Comparison of ENCODE assay signal across 18 mouse cellular contexts in genomic region chr11:97419540-97419900, GRCm38 (mm10). TPM values are rescaled to one million over a fixed set of nuclear protein-coding genes. Genes with fewer than 3 reads are reported as not detected.
DNase-seq lines count a peak whose midpoint lies in the region; ATAC-seq and TF ChIP-seq lines count a peak whose summit lies in the region.
"Had no signal": no experiment of that assay in that cellular context is flagged by ENCODE, and none has a peak within 500 bp of the region (broad histone marks: within the 10 kb centered on the region; RNA-seq: fewer than 3 reads in every experiment).

No protein-coding gene starts in this region.

- H3K4me3 ChIP-seq in heart, embryonic 10.5 days: no peak overlapping the region
- no peak overlapping the region for H3K4me3 ChIP-seq in heart, embryonic 11.5 days (ENCODE audit: low read depth, low read length)
- H3K4me3 ChIP-seq in liver, postnatal 0 days (ENCODE audit: low read depth, low read length): no peak overlapping the region
- H3K4me3 ChIP-seq in liver, embryonic 11.5 days (ENCODE audit: low read depth, low read length): no peak overlapping the region
- H3K4me3 ChIP-seq in stomach, embryonic 16.5 days (replicated peaks; ENCODE audit: low read length): no peak overlapping the region
- H3K4me3 ChIP-seq in midbrain, embryonic 14.5 days (replicated peaks; ENCODE audit: low read depth, low read length): no peak overlapping the region
- H3K4me3 ChIP-seq: embryonic facial prominence, embryonic 13.5 days had no signal

- H3K9ac ChIP-seq in heart, embryonic 11.5 days (ENCODE audit: low read depth, low read length): no peak overlapping the region; the same call in 1 of the 2 replicates
- no peak overlapping the region for H3K9ac ChIP-seq in liver, postnatal 0 days (replicated peaks)
- no peak overlapping the region for H3K9ac ChIP-seq in liver, embryonic 11.5 days (ENCODE audit: low read depth, low read length)
- H3K9ac ChIP-seq in stomach, embryonic 16.5 days (ENCODE audit: low read length): 0 out of 2 replicates have a peak overlapping the region, but pooled peaks have one; percentile 0
- no peak overlapping the region for H3K9ac ChIP-seq in midbrain, embryonic 14.5 days (replicated peaks; ENCODE audit: low read length)
- H3K9ac ChIP-seq: embryonic facial prominence, embryonic 13.5 days; lung, embryonic 14.5 days had no signal

- 0 out of 2 replicates have a peak overlapping the region, but pooled peaks have one; percentile 31 for H3K27ac ChIP-seq in heart, embryonic 10.5 days
- no peak overlapping the region for H3K27ac ChIP-seq in heart, embryonic 11.5 days (ENCODE audit: low read depth, low read length)
- no peak overlapping the region for H3K27ac ChIP-seq in liver, postnatal 0 days (ENCODE audit: low read depth)
- no peak overlapping the region; the same call in 1 of the 2 replicates for H3K27ac ChIP-seq in liver, embryonic 11.5 days (ENCODE audit: low read depth, low read length)
- H3K27ac ChIP-seq in stomach, embryonic 16.5 days (ENCODE audit: low read length): no peak overlapping the region
- H3K27ac ChIP-seq in midbrain, embryonic 14.5 days (replicated peaks; ENCODE audit: low read depth, low read length): no peak overlapping the region
- H3K27ac ChIP-seq: embryonic facial prominence, embryonic 13.5 days; macrophage had no signal

- no peak for TF ChIP-seq CTCF in liver, postnatal 0 days (IDR thresholded peaks at IDR 0.05; ENCODE audit: low read depth)

- H3K27me3 ChIP-seq in heart, embryonic 10.5 days (ENCODE audit: insufficient read depth, poor library complexity, severe bottlenecking): no peaks in the 10 kb centered on the region
- H3K27me3 ChIP-seq in heart, embryonic 11.5 days (ENCODE audit: control insufficient read depth, insufficient read depth, low read length): no peaks in the 10 kb centered on the region
- H3K27me3 ChIP-seq in liver, postnatal 0 days (ENCODE audit: insufficient read depth, low read length): no peaks in the 10 kb centered on the region
- no peaks in the 10 kb centered on the region for H3K27me3 ChIP-seq in liver, embryonic 11.5 days (replicated peaks; ENCODE audit: control insufficient read depth, insufficient read depth, low read length)
- no peaks in the 10 kb centered on the region for H3K27me3 ChIP-seq in stomach, embryonic 16.5 days (ENCODE audit: control insufficient read depth, insufficient read depth, low read length)
- H3K27me3 ChIP-seq in midbrain, embryonic 14.5 days (ENCODE audit: control insufficient read depth, insufficient read depth, low read length): peaks cover 5% of the 10 kb centered on the region; the same call in 1 of the 2 replicates
- H3K27me3 ChIP-seq: embryonic facial prominence, embryonic 13.5 days had no signal

- no peak for ATAC-seq in heart, embryonic 11.5 days (replicated peaks; ENCODE audit: insufficient number of reproducible peaks, low FRiP score, low TSS enrichment)
- ATAC-seq in liver, postnatal 0 days: no peak
- no peak for ATAC-seq in liver, embryonic 11.5 days (replicated peaks; ENCODE audit: low FRiP score)
- no peak for ATAC-seq in stomach, embryonic 16.5 days (ENCODE audit: insufficient read depth, low FRiP score)
- ATAC-seq in midbrain, embryonic 14.5 days (ENCODE audit: low FRiP score, low TSS enrichment): no peak
- ATAC-seq: hindbrain, embryonic 16.5 days had no signal

- no peak for TF ChIP-seq EP300 in liver, postnatal 0 days (IDR thresholded peaks at IDR 0.05; ENCODE audit: low read depth)

- H3K4me2 ChIP-seq in heart, embryonic 11.5 days: no peak overlapping the region
- H3K4me2 ChIP-seq in liver, postnatal 0 days (ENCODE audit: low read depth, low read length): no peak overlapping the region
- H3K4me2 ChIP-seq in liver, embryonic 11.5 days: no peak overlapping the region
- H3K4me2 ChIP-seq in stomach, embryonic 16.5 days (ENCODE audit: low read depth, low read length): no peak overlapping the region
- H3K4me2 ChIP-seq in midbrain, embryonic 14.5 days (ENCODE audit: low read length): no peak overlapping the region
- H3K4me2 ChIP-seq: embryonic facial prominence, embryonic 13.5 days; lung, embryonic 14.5 days; midbrain, embryonic 11.5 days had no signal

- DNase-seq in heart, embryonic 10.5 days (ENCODE audit: low spot score): no peak
- DNase-seq in liver, postnatal 0 days: peak; percentile 50
- DNase-seq in liver, embryonic 11.5 days (ENCODE audit: low spot score): no peak
- peak; percentile 42 for DNase-seq in brain, adult 2 months (ENCODE audit: low read depth, low spot score)
- no peak for DNase-seq in midbrain, embryonic 14.5 days
- no peak for DNase-seq in retina, embryonic 14.5 days (ENCODE audit: low spot score)
- DNase-seq: gastrocnemius, postnatal 10 days; kidney, adult 18-20 months; kidney, postnatal 10 days; liver; lung, embryonic 14.5 days; right cerebral cortex, adult 18-20 months had no signal

- H3K9me3 ChIP-seq in heart, embryonic 10.5 days: no peaks in the 10 kb centered on the region
- no peaks in the 10 kb centered on the region for H3K9me3 ChIP-seq in heart, embryonic 11.5 days (replicated peaks; ENCODE audit: control insufficient read depth, low read length)
- no peaks in the 10 kb centered on the region for H3K9me3 ChIP-seq in liver, postnatal 0 days (ENCODE audit: low read length)
- H3K9me3 ChIP-seq in liver, embryonic 11.5 days (ENCODE audit: control insufficient read depth, low read length): no peaks in the 10 kb centered on the region
- H3K9me3 ChIP-seq in stomach, embryonic 16.5 days (replicated peaks; ENCODE audit: control insufficient read depth, low read length): no peaks in the 10 kb centered on the region
- H3K9me3 ChIP-seq in midbrain, embryonic 14.5 days (ENCODE audit: control insufficient read depth, low read length): no peaks in the 10 kb centered on the region
- H3K9me3 ChIP-seq: embryonic facial prominence, embryonic 13.5 days had no signal

- 71% methylated on average over 5 of the region's 5 CpGs for whole genome bisulfite sequencing in heart, embryonic 10.5 days
- WGBS in heart, embryonic 11.5 days (ENCODE audit: insufficient replicate concordance): 69% methylated on average over 5 of the region's 5 CpGs
- 74% methylated on average over 5 of the region's 5 CpGs for WGBS in liver, postnatal 0 days (ENCODE audit: insufficient replicate concordance)
- 85% methylated on average over 5 of the region's 5 CpGs for WGBS in liver, embryonic 11.5 days
- WGBS in stomach, embryonic 16.5 days: 53% methylated on average over 5 of the region's 5 CpGs
- 76% methylated on average over 5 of the region's 5 CpGs for whole genome bisulfite sequencing in midbrain, embryonic 14.5 days

- peaks cover 76% of the 10 kb centered on the region for H3K4me1 ChIP-seq in heart, embryonic 10.5 days
- peaks cover 45% of the 10 kb centered on the region for H3K4me1 ChIP-seq in heart, embryonic 11.5 days (ENCODE audit: control insufficient read depth, insufficient read depth, low read length)
- H3K4me1 ChIP-seq in liver, postnatal 0 days (ENCODE audit: insufficient read depth): peaks cover 20% of the 10 kb centered on the region
- peaks cover 44% of the 10 kb centered on the region for H3K4me1 ChIP-seq in liver, embryonic 11.5 days (replicated peaks; ENCODE audit: control insufficient read depth, insufficient read depth, low read length)
- H3K4me1 ChIP-seq in stomach, embryonic 16.5 days (ENCODE audit: control insufficient read depth, insufficient read depth, low read length): peaks cover 23% of the 10 kb centered on the region
- peaks cover 7% of the 10 kb centered on the region; the same call in 1 of the 2 replicates for H3K4me1 ChIP-seq in midbrain, embryonic 14.5 days (ENCODE audit: control insufficient read depth, insufficient read depth, low read length)

- H3K36me3 ChIP-seq in heart, embryonic 10.5 days: peaks cover 7% of the 10 kb centered on the region; the same call in 1 of the 2 replicates
- no peaks in the 10 kb centered on the region for H3K36me3 ChIP-seq in heart, embryonic 11.5 days (ENCODE audit: control insufficient read depth, insufficient read depth, low read length)
- no peaks in the 10 kb centered on the region for H3K36me3 ChIP-seq in liver, postnatal 0 days (replicated peaks; ENCODE audit: insufficient read depth, low read length)
- H3K36me3 ChIP-seq in liver, embryonic 11.5 days (ENCODE audit: control insufficient read depth, insufficient read depth, low read length): no peaks in the 10 kb centered on the region
- H3K36me3 ChIP-seq in stomach, embryonic 16.5 days (ENCODE audit: control insufficient read depth, insufficient read depth, low read length): no peaks in the 10 kb centered on the region
- H3K36me3 ChIP-seq in midbrain, embryonic 14.5 days (ENCODE audit: control insufficient read depth, insufficient read depth, low read length): no peaks in the 10 kb centered on the region
- H3K36me3 ChIP-seq: embryonic facial prominence, embryonic 13.5 days had no signal

RNA-seq across cellular contexts. Expression of gene Arhgap23, which starts 4.2 kb away (rescaled TPM):
- 6.8 and 7.8 TPM in 2 replicates for polyA plus RNA-seq in heart, embryonic 10.5 days (2016; fragmentation: Nextera tagmentation; extraction: Ambion mirVana)
- polyA plus RNA-seq in heart, embryonic 11.5 days (2014; fragmentation: Nextera tagmentation; extraction: Ambion mirVana): 6.7 and 8.3 TPM in 2 replicates
- 5.6 and 5.7 TPM in 2 replicates for polyA plus RNA-seq in liver, postnatal 0 days (2015; fragmentation: Nextera tagmentation; extraction: Ambion mirVana)
- 9.3 and 10.9 TPM in 2 replicates for polyA plus RNA-seq in liver, embryonic 11.5 days (2014; fragmentation: Nextera tagmentation; extraction: Ambion mirVana)
- polyA plus RNA-seq in stomach, embryonic 16.5 days (2015; fragmentation: Nextera tagmentation; extraction: Ambion mirVana): 4.4 and 4.8 TPM in 2 replicates
- polyA plus RNA-seq in midbrain, embryonic 14.5 days (2014; fragmentation: Nextera tagmentation; extraction: Ambion mirVana): 7.8 and 13.1 TPM in 2 replicates

RNA-seq across cellular contexts. Expression of gene Socs7, which starts 57.2 kb away (rescaled TPM):
- 3.2 and 3.4 TPM in 2 replicates for polyA plus RNA-seq in heart, embryonic 10.5 days (2016; fragmentation: Nextera tagmentation; extraction: Ambion mirVana)
- 2.2 and 2.9 TPM in 2 replicates for polyA plus RNA-seq in heart, embryonic 11.5 days (2014; fragmentation: Nextera tagmentation; extraction: Ambion mirVana)
- polyA plus RNA-seq in liver, postnatal 0 days (2015; fragmentation: Nextera tagmentation; extraction: Ambion mirVana): 0.89 and 0.92 TPM in 2 replicates
- 2.2 and 2.4 TPM in 2 replicates for polyA plus RNA-seq in liver, embryonic 11.5 days (2014; fragmentation: Nextera tagmentation; extraction: Ambion mirVana)
- 2.8 and 3.4 TPM in 2 replicates for polyA plus RNA-seq in stomach, embryonic 16.5 days (2015; fragmentation: Nextera tagmentation; extraction: Ambion mirVana)
- 6.9 and 10.4 TPM in 2 replicates for polyA plus RNA-seq in midbrain, embryonic 14.5 days (2014; fragmentation: Nextera tagmentation; extraction: Ambion mirVana)

Comparison
In these comparisons a context has a peak if more than half of its experiments do, and no peak if none do; other contexts are left out.
1. DNase-seq: peak in liver, postnatal 0 days (single experiment) and brain, adult 2 months (single experiment); none in heart, embryonic 10.5 days (single experiment), liver, embryonic 11.5 days (single experiment), midbrain, embryonic 14.5 days (single experiment) and retina, embryonic 14.5 days (single experiment).